Mouse (Mus musculus) bone marrow macrophage, adult 2 months (primary cell): ENCODE measurements around the gene Prkcz.

ENCODE experiments used
- CTCF ChIP-seq: IDR thresholded peaks from 2 replicates; pipeline ENCODE4 v1.5.1; 2012; ENCODE audit warnings: low read depth, mild to moderate bottlenecking, low read length, moderate library complexity
- POLR2A ChIP-seq: IDR thresholded peaks from 2 replicates; pipeline ENCODE4 v1.6.1; 2012; ENCODE audit warnings: mild to moderate bottlenecking, low read depth, low read length, borderline replicate concordance

GRCm38 (mm10) chr4:155295026-155295590, 66.1 kb downstream of the Prkcz start:
- TF ChIP-seq CTCF (no peak), POLR2A (no peak)
